Mouse (Mus musculus): ENCODE results near the gene Nlrp1a. TPM values are rescaled to one million over a fixed set of nuclear protein-coding genes. Genes with fewer than 3 reads are reported as not detected.

Nlrp1a gene
- polyA plus RNA-seq, 1 experiment from 2014 or later = 0.19 TPM

GRCm38 (mm10) chr11:71107128-71107527, 37.4 kb downstream of the Nlrp1a start:
- no peaks in the 10 kb centered on the region for H3K9me3 ChIP-seq (ENCODE audit: low read length)
- H3K36me3 ChIP-seq (replicated peaks; ENCODE audit: insufficient read depth, low read length) = no peaks in the 10 kb centered on the region
- H3K27me3 ChIP-seq (ENCODE audit: insufficient read depth, low read length) = no peaks in the 10 kb centered on the region
- no peaks in the 10 kb centered on the region for H3K4me1 ChIP-seq (ENCODE audit: insufficient read depth)
- TF ChIP-seq EP300 (IDR thresholded peaks at IDR 0.05; ENCODE audit: low read depth) (no peak), CTCF (IDR thresholded peaks at IDR 0.05; ENCODE audit: low read depth) (no peak)
- 61% methylated on average over 2 of the region's 2 CpGs for WGBS (ENCODE audit: insufficient replicate concordance)
- H3K27ac ChIP-seq (ENCODE audit: low read depth) = 0 out of 2 replicates have a peak overlapping the region, but pooled peaks have one; percentile 13
- H3K4me2 ChIP-seq (ENCODE audit: low read depth, low read length) = no peak overlapping the region
- H3K9ac ChIP-seq (replicated peaks) = no peak overlapping the region
- H3K4me3 ChIP-seq (ENCODE audit: low read depth, low read length) = no peak overlapping the region
- DNase-seq (no peak), ATAC-seq (no peak)

- no peaks in the 10 kb centered on the region for H3K4me1 ChIP-seq (ENCODE audit: insufficient read depth)
- no peak for ATAC-seq
- H3K4me3 ChIP-seq (ENCODE audit: low read depth, low read length) = no peak overlapping the region
These were observed 38.1 kb downstream of the Nlrp1a start for GRCm38 (mm10) chr11:71106261-71107021.

GRCm38 (mm10) chr11:71103931-71104330, 40.6 kb downstream of the Nlrp1a start:
- ATAC-seq = no peak
- TF ChIP-seq EP300 (IDR thresholded peaks at IDR 0.05; ENCODE audit: low read depth) = no peak
- no peak for TF ChIP-seq CTCF (IDR thresholded peaks at IDR 0.05; ENCODE audit: low read depth)
- H3K4me2 ChIP-seq (ENCODE audit: low read depth, low read length) = no peak overlapping the region

More at GRCm38 (mm10) chr11:71106261-71107021, 38.1 kb downstream of the Nlrp1a start:
- no peak overlapping the region for H3K4me2 ChIP-seq (ENCODE audit: low read depth, low read length)
- no peaks in the 10 kb centered on the region for H3K36me3 ChIP-seq (replicated peaks; ENCODE audit: insufficient read depth, low read length)
- H3K9me3 ChIP-seq (ENCODE audit: low read length) = no peaks in the 10 kb centered on the region
- no peak overlapping the region for H3K9ac ChIP-seq (replicated peaks)
- DNase-seq = no peak
- TF ChIP-seq CTCF (IDR thresholded peaks at IDR 0.05; ENCODE audit: low read depth) (no peak), EP300 (IDR thresholded peaks at IDR 0.05; ENCODE audit: low read depth) (no peak)
- no peaks in the 10 kb centered on the region for H3K27me3 ChIP-seq (ENCODE audit: insufficient read depth, low read length)
- H3K27ac ChIP-seq (ENCODE audit: low read depth) = 0 out of 2 replicates have a peak overlapping the region, but pooled peaks have one; percentile 18

GRCm38 (mm10) chr11:71076342-71076741, 68.2 kb downstream of the Nlrp1a start:
- TF ChIP-seq EP300 (IDR thresholded peaks at IDR 0.05; ENCODE audit: low read depth) (no peak), CTCF (IDR thresholded peaks at IDR 0.05; ENCODE audit: low read depth) (no peak)
- 80% methylated on average over 1 of the region's 1 CpGs for WGBS (ENCODE audit: insufficient replicate concordance)
- DNase-seq = no peak
- H3K27ac ChIP-seq (ENCODE audit: low read depth) = no peak overlapping the region
- no peak overlapping the region for H3K9ac ChIP-seq (replicated peaks)
- H3K4me3 ChIP-seq (ENCODE audit: low read depth, low read length) = no peak overlapping the region
- ATAC-seq = no peak
- H3K27me3 ChIP-seq (ENCODE audit: insufficient read depth, low read length) = no peaks in the 10 kb centered on the region
- no peaks in the 10 kb centered on the region for H3K9me3 ChIP-seq (ENCODE audit: low read length)
- H3K36me3 ChIP-seq (replicated peaks; ENCODE audit: insufficient read depth, low read length) = no peaks in the 10 kb centered on the region
- H3K4me2 ChIP-seq (ENCODE audit: low read depth, low read length) = no peak overlapping the region
- no peaks in the 10 kb centered on the region for H3K4me1 ChIP-seq (ENCODE audit: insufficient read depth)

More at GRCm38 (mm10) chr11:71103931-71104330, 40.6 kb downstream of the Nlrp1a start:
- Histone ChIP-seq H3K4me3 (ENCODE audit: low read depth, low read length) (no peak overlapping the region), H3K9me3 (ENCODE audit: low read length) (no peaks in the 10 kb centered on the region), H3K27ac (ENCODE audit: low read depth) (no peak overlapping the region), H3K4me1 (ENCODE audit: insufficient read depth) (no peaks in the 10 kb centered on the region), H3K36me3 (replicated peaks; ENCODE audit: insufficient read depth, low read length) (no peaks in the 10 kb centered on the region), H3K27me3 (ENCODE audit: insufficient read depth, low read length) (no peaks in the 10 kb centered on the region), H3K9ac (replicated peaks) (no peak overlapping the region)
- no peak for DNase-seq

- Histone ChIP-seq H3K9me3 (ENCODE audit: low read length) (no peaks in the 10 kb centered on the region), H3K27ac (ENCODE audit: low read depth) (no peak overlapping the region), H3K4me1 (ENCODE audit: insufficient read depth) (no peaks in the 10 kb centered on the region), H3K4me3 (ENCODE audit: low read depth, low read length) (no peak overlapping the region), H3K4me2 (ENCODE audit: low read depth, low read length) (no peak overlapping the region), H3K27me3 (ENCODE audit: insufficient read depth, low read length) (no peaks in the 10 kb centered on the region), H3K9ac (replicated peaks) (no peak overlapping the region), H3K36me3 (replicated peaks; ENCODE audit: insufficient read depth, low read length) (no peaks in the 10 kb centered on the region)
- DNase-seq (no peak), ATAC-seq (no peak)
- 0% methylated on average over 1 of the region's 1 CpGs for WGBS (ENCODE audit: insufficient replicate concordance)
- TF ChIP-seq CTCF (IDR thresholded peaks at IDR 0.05; ENCODE audit: low read depth) (peak; percentile 67), EP300 (IDR thresholded peaks at IDR 0.05; ENCODE audit: low read depth) (no peak)
These were observed 92.0 kb downstream of the Nlrp1a start for GRCm38 (mm10) chr11:71052554-71052953.

Other genes with a start within 250 kb of the Nlrp1a start
- gene Nup88, start 174.7 kb downstream of the Nlrp1a start, polyA plus RNA-seq (2015; fragmentation: Nextera tagmentation; extraction: Ambion mirVana) = 31.6 and 33.1 TPM in 2 replicates
- 51.4 and 51.7 TPM in 2 replicates for gene Rpain, start 174.5 kb downstream of the Nlrp1a start, polyA plus RNA-seq (2015; fragmentation: Nextera tagmentation; extraction: Ambion mirVana)
- gene C1qbp, start 161.7 kb downstream of the Nlrp1a start, polyA plus RNA-seq (2015; fragmentation: Nextera tagmentation; extraction: Ambion mirVana) = 135 TPM in 2 replicates
- 2.7 and 3.5 TPM in 2 replicates for gene Dhx33, start 140.3 kb downstream of the Nlrp1a start, polyA plus RNA-seq (2015; fragmentation: Nextera tagmentation; extraction: Ambion mirVana)
- gene Mis12, start 125.1 kb downstream of the Nlrp1a start, polyA plus RNA-seq (2015; fragmentation: Nextera tagmentation; extraction: Ambion mirVana) = 10.8 and 10.9 TPM in 2 replicates
- gene Derl2, start 124.9 kb downstream of the Nlrp1a start, polyA plus RNA-seq (2015; fragmentation: Nextera tagmentation; extraction: Ambion mirVana) = 46.4 and 46.7 TPM in 2 replicates
- 0.36 and 0.51 TPM in 2 replicates for gene 6330403K07Rik, start 111.2 kb downstream of the Nlrp1a start, polyA plus RNA-seq (2015; fragmentation: Nextera tagmentation; extraction: Ambion mirVana)
- gene Nlrp1b, start 86.0 kb upstream of the Nlrp1a start, polyA plus RNA-seq (2015; fragmentation: Nextera tagmentation; extraction: Ambion mirVana) = 0.04 TPM in 2 replicates

Data from liver, postnatal 0 days (tissue).